Mouse (Mus musculus) spleen, adult 2 months (tissue): ENCODE results near the gene Clcn1.

Source experiments
- CTCF ChIP-seq: fragments of 200-500 bp; IDR thresholded peaks from 2 replicates; pipeline ENCODE4 v1.5.1; 2011; ENCODE audit warnings: mild to moderate bottlenecking, inconsistent platforms; ENCODE audit not compliant: insufficient read depth, insufficient read length, insufficient replicate concordance; ENCODE audit errors: extremely low read depth
- POLR2A ChIP-seq: fragments of 200-500 bp; IDR thresholded peaks from 2 replicates; pipeline ENCODE4 v1.6.1; 2011; ENCODE audit warnings: low read depth, low read length, inconsistent platforms

DNA sequence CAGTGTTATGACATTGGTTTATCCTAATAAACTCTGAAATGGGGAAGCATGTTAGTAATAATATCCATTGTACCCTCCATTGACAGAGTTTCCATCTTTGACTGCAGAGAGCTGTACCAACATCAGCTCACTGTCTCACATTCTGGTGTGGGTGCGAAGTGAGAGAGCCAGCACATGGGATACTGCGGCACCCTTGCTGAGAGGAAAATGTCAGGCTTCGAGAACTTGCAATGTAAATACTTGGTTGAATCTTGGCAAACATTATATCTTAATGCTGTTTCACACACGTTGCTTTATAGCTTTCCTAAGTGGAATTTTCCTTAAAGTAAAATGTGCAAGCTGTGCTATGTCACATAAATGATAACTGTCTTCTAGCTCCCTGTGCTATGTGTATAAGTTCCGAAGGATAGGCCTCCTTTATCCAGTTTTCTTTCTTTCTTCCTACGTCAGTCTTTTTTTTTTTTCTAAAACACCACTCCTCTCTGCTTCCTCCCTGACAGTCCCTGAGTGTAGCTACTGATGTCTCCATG is 49.1 kb upstream of the Clcn1 start:
- TF ChIP-seq CTCF (no peak), POLR2A (no peak)
